Mouse (Mus musculus): Measurements from ENCODE around the gene Sema4d. TPM values are rescaled to one million over a fixed set of nuclear protein-coding genes. Genes with fewer than 3 reads are reported as not detected.
A peak's percentile ranks its signal among the peaks of the same experiment; 100 is the strongest.

Gene Sema4d
- total RNA-seq, 2 experiments from 2014 or later: 69.0 to 83.6 TPM

DNA sequence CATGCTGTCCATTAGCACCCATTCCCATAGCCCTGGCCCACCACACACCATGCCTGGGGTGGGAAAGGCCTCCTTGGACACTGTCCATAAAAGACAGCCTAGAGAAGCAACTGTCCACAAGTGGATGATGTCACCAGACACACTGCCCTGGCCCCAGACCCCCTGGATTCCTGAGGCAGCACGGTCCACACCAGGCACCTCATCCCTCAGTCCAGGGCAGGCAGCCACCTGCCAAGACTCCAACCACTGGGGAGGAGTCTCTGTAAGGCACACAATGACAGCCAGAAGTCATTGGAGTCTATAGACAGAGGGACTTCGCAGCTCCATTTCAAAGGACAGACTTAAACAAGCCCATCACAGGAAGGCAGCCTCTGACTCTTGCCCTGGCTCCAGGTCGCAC, 1.9 kb downstream of the Sema4d start:
- intact Hi-C loops (cut with DNase I): loop anchor here (2.0 to 5.0 kb wide), 2 partner anchors 59 to 139 kb away; partner anchors contain the start of gene Secisbp2
- DNase-seq (ENCODE audit: extremely low spot score in 1 of 2, low spot score in 2 of 2): no peak
- Histone ChIP-seq H3K4me3 (peak overlapping the region; percentile 94), H3K27ac (peak overlapping the region; percentile 93)
- no peak for TF ChIP-seq CTCF (IDR thresholded peaks at IDR 0.05)

- intact Hi-C loops (cut with DNase I): loop anchor here (5.0 kb wide), 1 partner anchor 138 kb away; the partner anchor contains the start of gene Secisbp2
- no peak for DNase-seq (ENCODE audit: extremely low spot score in 1 of 2, low spot score in 2 of 2)
- no peak for TF ChIP-seq CTCF (IDR thresholded peaks at IDR 0.05)
- Histone ChIP-seq H3K27ac (no peak overlapping the region), H3K4me3 (no peak overlapping the region)
These were observed 2.8 kb downstream of the Sema4d start for GRCm38 (mm10) chr13:51790793-51791192.

DNA sequence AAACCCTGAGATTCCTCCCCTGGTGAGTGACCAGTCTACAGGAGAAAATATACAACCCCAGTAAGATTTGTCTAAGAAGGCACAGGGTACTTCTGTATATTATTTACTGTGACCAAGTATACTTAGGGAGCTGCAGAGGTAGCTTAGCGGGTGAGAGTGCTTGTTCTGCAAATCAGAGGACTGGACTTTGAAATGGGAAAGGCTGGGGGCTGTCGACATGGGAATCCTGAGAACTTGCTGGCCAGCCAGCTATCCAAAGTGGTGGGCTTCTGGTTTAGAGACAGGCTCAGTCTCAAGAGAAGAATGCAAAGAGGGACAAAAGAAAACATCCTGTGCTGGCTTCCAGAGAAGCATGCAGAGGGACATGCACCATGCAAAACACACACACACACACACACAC, 5.7 kb downstream of the Sema4d start:
- DNase-seq (ENCODE audit: extremely low spot score in 1 of 2, low spot score in 2 of 2): no peak
- TF ChIP-seq CTCF (IDR thresholded peaks at IDR 0.05): no peak
- no peak overlapping the region for H3K4me3 ChIP-seq
- intact Hi-C loops (cut with DNase I): no loop called here
- H3K27ac ChIP-seq: no peak overlapping the region

DNA sequence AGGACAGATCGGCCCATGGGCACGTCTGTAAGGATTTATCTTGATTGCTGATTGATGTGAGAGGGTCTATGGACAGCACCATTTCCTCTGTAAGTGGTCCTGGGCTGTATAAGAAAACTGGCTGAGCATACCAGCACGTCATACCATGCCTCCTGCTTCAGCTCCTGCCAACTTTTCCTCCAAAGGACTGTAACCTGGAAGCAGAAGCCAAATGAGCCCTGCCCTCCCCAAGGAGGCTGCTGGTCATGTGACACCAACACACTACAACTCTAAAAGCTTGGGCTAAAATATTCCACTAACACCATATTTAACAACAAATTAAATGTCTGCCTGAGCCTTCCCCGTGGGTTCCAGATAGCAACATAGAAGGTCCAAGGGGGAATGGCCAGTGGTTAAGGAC, 6.9 kb downstream of the Sema4d start:
- intact Hi-C loops (cut with DNase I): no loop called here

GRCm38 (mm10) chr13:51784476-51784875, 9.1 kb downstream of the Sema4d start:
- peak overlapping the region; percentile 75 for H3K27ac ChIP-seq
- TF ChIP-seq CTCF (IDR thresholded peaks at IDR 0.05): no peak
- intact Hi-C loops (cut with DNase I): no loop called here

More for the DNA sequence above, 6.9 kb downstream of the Sema4d start:
- DNase-seq (ENCODE audit: extremely low spot score in 1 of 2, low spot score in 2 of 2): no peak
- H3K4me3 ChIP-seq: no peak overlapping the region
- TF ChIP-seq CTCF (IDR thresholded peaks at IDR 0.05): no peak
- H3K27ac ChIP-seq: no peak overlapping the region

GRCm38 (mm10) chr13:51783857-51784256, 9.7 kb downstream of the Sema4d start:
- H3K27ac ChIP-seq: peak overlapping the region; percentile 75

More at GRCm38 (mm10) chr13:51784476-51784875, 9.1 kb downstream of the Sema4d start:
- no peak for DNase-seq (ENCODE audit: extremely low spot score in 1 of 2, low spot score in 2 of 2)
- H3K4me3 ChIP-seq: no peak overlapping the region

DNA sequence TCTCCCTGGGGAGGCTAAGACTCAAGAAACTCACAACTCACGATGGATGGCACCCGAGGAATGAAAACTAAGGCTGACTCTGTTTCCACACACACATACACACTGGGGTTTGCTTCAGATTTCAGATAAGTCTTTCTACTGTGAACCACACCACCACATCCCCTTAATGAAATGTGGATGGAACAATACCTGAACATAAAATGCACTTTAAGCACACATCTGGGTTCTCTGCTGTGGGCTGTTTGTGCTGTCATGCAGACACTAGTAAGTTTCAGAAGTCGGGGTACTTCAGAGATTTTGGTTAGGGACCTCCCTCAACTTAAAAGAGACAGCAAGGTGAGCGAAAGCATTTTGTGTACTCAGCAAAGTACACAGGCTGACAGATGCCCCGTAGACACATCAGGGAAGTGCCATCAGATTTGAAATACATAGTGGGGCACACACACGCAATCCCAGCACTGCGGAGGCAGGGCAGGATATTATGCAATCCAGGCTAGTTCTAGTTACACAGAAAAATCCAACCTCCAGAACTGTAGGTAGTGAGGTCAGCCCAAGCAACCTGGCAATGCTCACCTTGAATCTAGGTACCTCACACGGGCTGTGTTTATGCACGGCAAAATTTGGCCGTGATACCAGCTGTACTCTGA, 12.9 kb downstream of the Sema4d start:
- intact Hi-C loops (cut with DNase I): no loop called here
- no peak overlapping the region for H3K4me3 ChIP-seq
- no peak for DNase-seq (ENCODE audit: extremely low spot score in 1 of 2, low spot score in 2 of 2)
- peak overlapping the region; percentile 32 for H3K27ac ChIP-seq
- no peak for TF ChIP-seq CTCF (IDR thresholded peaks at IDR 0.05)

More at GRCm38 (mm10) chr13:51783857-51784256, 9.7 kb downstream of the Sema4d start:
- intact Hi-C loops (cut with DNase I): no loop called here
- H3K4me3 ChIP-seq: no peak overlapping the region
- DNase-seq (ENCODE audit: extremely low spot score in 1 of 2, low spot score in 2 of 2): peak in 1 of 2 experiments; percentile 52
- no peak for TF ChIP-seq CTCF (IDR thresholded peaks at IDR 0.05)

GRCm38 (mm10) chr13:51778983-51779962, 14.3 kb downstream of the Sema4d start:
- peak in 1 of 2 experiments; percentile 39 for DNase-seq (ENCODE audit: extremely low spot score in 1 of 2, low spot score in 2 of 2)
- TF ChIP-seq CTCF (IDR thresholded peaks at IDR 0.05): no peak
- H3K27ac ChIP-seq: peak overlapping the region; percentile 89
- no peak overlapping the region for H3K4me3 ChIP-seq
- intact Hi-C loops (cut with DNase I): no loop called here

GRCm38 (mm10) chr13:51778351-51778982, 15.1 kb downstream of the Sema4d start:
- no peak for TF ChIP-seq CTCF (IDR thresholded peaks at IDR 0.05)
- peak overlapping the region; percentile 89 for H3K27ac ChIP-seq
- intact Hi-C loops (cut with DNase I): no loop called here
- no peak overlapping the region for H3K4me3 ChIP-seq
- DNase-seq (ENCODE audit: extremely low spot score in 1 of 2, low spot score in 2 of 2): peak; percentile 39 to 56

DNA sequence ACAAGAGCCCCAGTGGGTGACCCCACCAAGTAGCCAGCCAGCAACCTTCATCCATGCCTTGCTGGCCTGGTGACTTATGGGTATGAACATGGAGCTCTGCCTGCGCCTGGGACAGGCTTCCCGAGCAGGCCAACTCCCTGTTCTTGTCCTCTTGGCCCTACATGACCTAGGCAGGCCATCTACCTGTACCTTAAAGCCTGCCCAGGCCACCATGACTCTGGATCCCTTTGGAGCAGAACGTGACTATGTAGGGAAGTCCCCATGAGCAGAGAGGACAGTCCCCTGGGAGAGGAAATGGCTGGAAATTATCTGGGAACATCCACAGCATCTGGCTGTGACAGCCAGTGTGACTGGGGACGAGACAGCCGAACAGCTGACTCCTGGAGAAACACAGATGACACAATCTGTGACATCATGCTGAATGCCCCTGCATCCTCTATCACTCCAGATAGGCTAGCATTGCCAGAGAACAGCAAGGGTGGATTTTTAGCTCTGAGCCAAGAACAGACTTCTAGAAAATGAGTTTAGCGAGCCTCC, 15.7 kb downstream of the Sema4d start:
- intact Hi-C loops (cut with DNase I): no loop called here
- H3K27ac ChIP-seq: peak overlapping the region; percentile 89
- H3K4me3 ChIP-seq: no peak overlapping the region
- TF ChIP-seq CTCF (IDR thresholded peaks at IDR 0.05): no peak
- peak; percentile 26 to 32 for DNase-seq (ENCODE audit: extremely low spot score in 1 of 2, low spot score in 2 of 2)

- H3K4me3 ChIP-seq: no peak overlapping the region
- DNase-seq (ENCODE audit: extremely low spot score in 1 of 2, low spot score in 2 of 2): peak; percentile 56 to 71
- intact Hi-C loops (cut with DNase I): no loop called here
- peak overlapping the region; percentile 89 for H3K27ac ChIP-seq
- no peak for TF ChIP-seq CTCF (IDR thresholded peaks at IDR 0.05)
These were observed 16.4 kb downstream of the Sema4d start for GRCm38 (mm10) chr13:51777048-51777737.

All from left cerebral cortex, adult 2 months (tissue).